Mouse (Mus musculus): ENCODE measurements around the gene Ccdc184. TPM values are rescaled to one million over a fixed set of nuclear protein-coding genes. Genes with fewer than 3 reads are reported as not detected.

Ccdc184 gene
- total RNA-seq (2021), result not detected
- long read RNA-seq, experiment 1, result 0 reads
- long read RNA-seq, experiment 2, result 0 reads

GRCm38 (mm10) chr15:98166963-98167644 lies at the start of gene Ccdc184:
Gene Ccdc184 (plus strand): TSS chr15:98167158.
- intact Hi-C loops (cut with DNase I), result no loop called here
- TF ChIP-seq CTCF (IDR thresholded peaks at IDR 0.05), result no peak
- Histone ChIP-seq H3K4me3 (peak within 1 kb of the TSS; percentile 71), H3K27ac (no peak within 1 kb of the TSS)
- DNase-seq, result no peak

GRCm38 (mm10) chr15:98119363-98119762 lies 47.6 kb upstream of the Ccdc184 start:
- H3K27ac ChIP-seq, result peak overlapping the region; percentile 94
- no peak for TF ChIP-seq CTCF (IDR thresholded peaks at IDR 0.05)
- intact Hi-C loops (cut with DNase I), result no loop called here
- DNase-seq, result peak; percentile 88
- no peak overlapping the region; the same call in 1 of the 2 replicates for H3K4me3 ChIP-seq

DNA sequence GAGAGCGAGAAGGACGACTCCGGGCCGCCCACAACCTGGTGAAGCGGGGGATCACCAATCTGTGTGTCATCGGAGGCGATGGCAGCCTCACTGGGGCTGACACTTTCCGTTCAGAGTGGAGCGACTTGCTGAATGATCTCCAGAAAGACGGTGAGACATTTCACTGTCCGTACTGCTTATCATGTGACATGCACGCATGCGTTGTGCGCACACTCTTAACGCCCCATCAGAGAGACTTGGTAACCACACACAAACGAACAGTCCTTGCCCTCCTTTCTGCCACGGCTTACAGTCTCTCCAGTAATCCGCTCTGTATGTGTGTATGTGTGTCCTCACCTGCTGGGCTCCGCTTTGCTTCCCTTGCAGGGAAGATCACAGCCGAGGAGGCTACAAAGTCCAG lies 46.1 kb upstream of the Ccdc184 start:
- peak; percentile 47 for DNase-seq
- intact Hi-C loops (cut with DNase I), result no loop called here
- no peak for TF ChIP-seq CTCF (IDR thresholded peaks at IDR 0.05)
- H3K4me3 ChIP-seq, result no peak overlapping the region; the same call in 1 of the 2 replicates
- peak overlapping the region; percentile 94 for H3K27ac ChIP-seq

DNA sequence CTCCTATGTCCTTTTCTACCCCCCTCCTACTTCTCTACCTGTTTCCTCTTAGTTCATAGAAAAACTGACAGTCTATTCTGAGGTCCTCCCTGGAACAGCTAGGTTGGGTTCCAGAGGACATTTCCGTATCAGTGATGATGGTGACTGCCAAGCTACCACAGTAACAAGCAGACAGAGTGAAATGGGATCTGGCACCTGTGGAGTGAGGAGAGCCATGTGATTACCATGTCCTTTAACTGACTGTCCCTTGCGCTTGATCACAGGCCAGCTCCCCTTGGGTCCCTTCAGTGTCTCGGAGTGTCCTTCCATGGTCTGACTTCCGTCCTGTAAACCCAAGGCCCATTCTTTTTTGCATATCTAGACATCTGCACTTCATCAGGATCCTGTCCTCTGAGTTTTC lies 36.0 kb upstream of the Ccdc184 start:
- no peak for TF ChIP-seq CTCF (IDR thresholded peaks at IDR 0.05)
- H3K4me3 ChIP-seq, result peak overlapping the region; percentile 45
- H3K27ac ChIP-seq, result peak overlapping the region; percentile 87
- intact Hi-C loops (cut with DNase I), result loop anchor here (2.0 kb wide), 1 partner anchor 16 kb away; no protein-coding TSS in a partner anchor
- DNase-seq, result peak; percentile 86

- Histone ChIP-seq H3K27ac (peak overlapping the region; percentile 87), H3K4me3 (peak overlapping the region; percentile 45)
- no peak for TF ChIP-seq CTCF (IDR thresholded peaks at IDR 0.05)
- no peak for DNase-seq
- intact Hi-C loops (cut with DNase I), result loop anchor here (2.0 kb wide), 1 partner anchor 17 kb away; no protein-coding TSS in a partner anchor
Observed at GRCm38 (mm10) chr15:98131451-98131850, 35.5 kb upstream of the Ccdc184 start.

DNA sequence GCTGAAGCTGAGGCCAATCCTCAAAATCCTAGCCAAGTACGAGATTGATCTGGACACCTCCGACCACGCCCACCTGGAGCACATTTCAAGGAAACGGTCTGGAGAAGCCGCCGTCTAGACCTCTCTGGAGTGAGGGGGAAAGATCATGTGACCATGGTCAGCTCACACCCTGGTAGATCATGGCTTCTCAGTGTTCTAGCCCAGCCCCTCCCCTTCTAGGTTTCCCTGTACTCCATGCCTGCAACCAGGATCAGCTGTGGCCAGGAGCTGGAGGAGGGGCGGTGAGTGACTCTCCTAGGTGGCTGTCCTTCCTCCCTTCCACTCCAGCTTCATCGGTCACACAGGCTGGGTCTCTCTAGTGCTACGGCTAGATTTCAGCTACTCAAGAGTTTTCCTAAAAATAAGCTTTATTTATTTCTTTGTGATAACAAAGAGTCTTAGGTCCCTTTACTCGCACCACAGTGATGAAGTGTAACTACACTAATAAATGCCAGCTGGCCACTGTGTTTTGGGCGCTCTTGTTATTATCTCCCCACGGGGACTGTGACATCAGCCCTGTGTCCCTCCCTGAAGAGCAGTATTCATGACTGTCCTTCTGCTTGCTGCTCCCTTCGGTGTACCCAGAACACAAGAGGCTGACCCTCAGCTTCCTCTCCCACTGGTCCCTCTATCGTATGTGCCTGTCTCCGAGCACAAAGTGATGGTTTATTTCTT lies 34.9 kb upstream of the Ccdc184 start:
- Histone ChIP-seq H3K27ac (peak overlapping the region; percentile 87), H3K4me3 (peak overlapping the region; percentile 45; the same call in 1 of the 2 replicates)
- intact Hi-C loops (cut with DNase I), result loop anchor here (2.0 kb wide), 1 partner anchor 17 kb away; no protein-coding TSS in a partner anchor
- DNase-seq, result no peak
- TF ChIP-seq CTCF (IDR thresholded peaks at IDR 0.05), result no peak

DNA sequence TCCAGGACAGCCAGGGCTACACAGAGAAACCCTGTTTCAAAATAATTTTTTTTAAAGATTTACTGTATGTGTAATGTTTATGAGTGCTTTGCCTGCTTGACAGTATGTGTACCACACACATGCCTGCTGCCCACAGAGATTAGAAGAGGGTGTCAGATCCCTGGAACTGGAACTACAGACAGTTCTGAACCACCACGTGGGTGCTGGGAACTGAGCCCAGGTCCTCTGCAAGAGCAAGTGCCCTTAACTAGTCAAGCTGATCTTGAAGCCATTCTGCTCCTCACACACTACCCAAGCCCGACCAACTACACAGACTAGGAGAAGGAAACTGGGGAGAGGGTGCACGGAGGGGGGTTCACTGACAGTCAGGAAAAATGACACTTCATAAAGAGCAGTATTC lies 33.5 kb upstream of the Ccdc184 start:
- intact Hi-C loops (cut with DNase I), result no loop called here
- Histone ChIP-seq H3K4me3 (no peak overlapping the region), H3K27ac (peak overlapping the region; percentile 87)
- TF ChIP-seq CTCF (IDR thresholded peaks at IDR 0.05), result no peak
- peak; percentile 81 for DNase-seq

- no peak overlapping the region for H3K4me3 ChIP-seq
- DNase-seq, result no peak
- H3K27ac ChIP-seq, result peak overlapping the region; percentile 87
- intact Hi-C loops (cut with DNase I), result no loop called here
- no peak for TF ChIP-seq CTCF (IDR thresholded peaks at IDR 0.05)
Observed at GRCm38 (mm10) chr15:98134034-98134433, 32.9 kb upstream of the Ccdc184 start.

- no peak for TF ChIP-seq CTCF (IDR thresholded peaks at IDR 0.05)
- intact Hi-C loops (cut with DNase I), result no loop called here
- H3K4me3 ChIP-seq, result no peak overlapping the region
- DNase-seq, result no peak
- H3K27ac ChIP-seq, result peak overlapping the region; percentile 87
Observed at GRCm38 (mm10) chr15:98134666-98135065, 32.3 kb upstream of the Ccdc184 start.

DNA sequence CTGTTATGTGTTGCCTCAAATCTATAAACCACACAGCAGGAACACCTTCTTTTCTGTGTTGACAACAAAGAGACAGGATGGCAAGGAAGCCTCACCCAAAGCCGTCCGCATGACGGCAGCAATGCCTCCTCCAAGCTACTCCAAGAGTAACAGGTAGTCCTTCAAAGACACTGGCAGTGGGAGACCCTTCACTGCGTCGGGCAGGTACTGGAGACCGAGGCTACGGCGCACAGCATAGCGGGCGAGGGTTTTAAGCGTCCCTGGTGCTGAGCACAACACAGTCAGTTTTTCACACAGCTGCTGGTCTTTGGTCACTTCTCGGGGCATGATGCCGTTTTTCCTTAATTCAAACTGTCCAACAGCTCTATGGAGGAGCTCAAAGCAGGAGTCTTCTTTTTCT lies 31.3 kb upstream of the Ccdc184 start:
- Histone ChIP-seq H3K4me3 (no peak overlapping the region), H3K27ac (peak overlapping the region; percentile 87)
- no peak for TF ChIP-seq CTCF (IDR thresholded peaks at IDR 0.05)
- DNase-seq, result peak; percentile 27
- intact Hi-C loops (cut with DNase I), result no loop called here

DNA sequence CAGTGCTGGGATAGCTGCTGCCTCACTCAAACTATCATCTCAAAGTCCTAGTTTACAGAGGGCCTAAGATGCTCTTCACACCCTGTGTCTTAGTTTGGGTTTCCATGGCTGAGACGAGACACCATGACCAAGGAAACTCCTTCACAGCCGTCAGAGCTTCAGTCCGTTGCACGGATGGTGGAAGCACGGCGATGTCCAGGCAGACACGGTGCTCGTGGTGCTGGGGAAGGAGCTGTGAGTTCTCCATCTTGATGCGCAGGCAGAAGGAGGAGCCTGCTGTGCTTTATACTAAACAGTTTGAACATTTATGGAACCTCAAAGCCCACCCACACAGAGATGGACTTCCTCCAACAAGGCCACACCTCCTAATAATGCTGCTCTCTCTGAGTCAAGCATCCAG lies 30.1 kb upstream of the Ccdc184 start:
- TF ChIP-seq CTCF (IDR thresholded peaks at IDR 0.05), result no peak
- Histone ChIP-seq H3K4me3 (no peak overlapping the region), H3K27ac (no peak overlapping the region)
- DNase-seq, result peak; percentile 20
- intact Hi-C loops (cut with DNase I), result no loop called here

GRCm38 (mm10) chr15:98139763-98140162 lies 27.2 kb upstream of the Ccdc184 start:
- no peak for DNase-seq
- H3K27ac ChIP-seq, result peak overlapping the region; percentile 86
- intact Hi-C loops (cut with DNase I), result no loop called here
- no peak for TF ChIP-seq CTCF (IDR thresholded peaks at IDR 0.05)
- no peak overlapping the region for H3K4me3 ChIP-seq

- TF ChIP-seq CTCF (IDR thresholded peaks at IDR 0.05), result no peak
- Histone ChIP-seq H3K4me3 (peak overlapping the region; percentile 38), H3K27ac (peak overlapping the region; percentile 86)
- DNase-seq, result peak; percentile 50
- intact Hi-C loops (cut with DNase I), result no loop called here
Observed at GRCm38 (mm10) chr15:98140809-98141208, 26.1 kb upstream of the Ccdc184 start.

Measured in gastrocnemius, adult 2 months (tissue).